Mouse (Mus musculus) A20 (cell line): ENCODE results near the gene Olfr1130.
"Not testable (repeated sequence)": the region's sequence is repeated elsewhere in the genome, so short reads cannot be mapped to it uniquely, and the experiment has no call there.

Experiments
- DNase-seq: peaks from one replicate; pipeline ENCODE4 v3.0.0-alpha.2; 2011; ENCODE audit warnings: low read depth, low spot score

The Olfr1130 gene

DNA sequence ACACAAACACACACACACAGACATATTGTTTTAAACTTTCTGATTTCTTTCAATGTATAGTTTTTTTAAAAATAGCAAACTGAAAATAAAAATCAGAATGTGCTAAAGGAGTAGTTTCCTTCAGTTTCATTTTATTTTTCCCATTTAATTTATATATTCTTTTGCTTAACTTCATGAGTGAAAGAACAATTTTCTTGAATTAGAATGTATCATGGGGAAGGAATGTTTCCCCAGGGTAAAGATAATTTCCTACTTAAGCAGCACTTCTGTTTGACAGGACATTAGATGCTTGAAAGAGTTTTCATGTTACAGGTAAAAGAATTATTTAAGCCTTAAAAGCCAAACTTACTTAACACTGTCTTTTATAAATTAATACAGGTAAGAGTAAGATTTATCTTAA is at the start of gene Olfr1130:
Gene Olfr1130, plus strand, starts transcription at position 301 of the 400 bp plus-strand sequence.
- not testable (repeated sequence) for DNase-seq

DNA sequence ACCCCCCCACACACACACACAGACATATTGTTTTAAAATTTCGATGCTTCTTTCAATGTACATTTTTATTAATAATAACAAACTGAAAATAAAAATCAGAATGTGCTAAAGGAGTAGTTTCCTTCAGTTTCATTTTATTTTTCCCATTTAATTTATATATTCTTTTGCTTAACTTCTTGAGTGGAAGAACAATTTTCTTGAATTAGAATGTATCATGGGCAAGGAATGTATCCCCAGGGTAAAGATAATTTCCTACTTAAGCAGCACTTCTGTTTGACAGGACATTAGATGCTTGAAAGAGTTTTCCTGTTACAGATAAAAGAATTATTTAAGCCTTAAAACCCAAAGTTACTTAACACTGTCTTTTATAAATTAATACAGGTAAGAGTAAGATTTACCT is 32.4 kb upstream of the Olfr1130 start, which contains the start of gene Olfr1129:
Gene Olfr1129, plus strand, starts transcription at position 301 of the 400 bp plus-strand sequence.
- not testable (repeated sequence) for DNase-seq

DNA sequence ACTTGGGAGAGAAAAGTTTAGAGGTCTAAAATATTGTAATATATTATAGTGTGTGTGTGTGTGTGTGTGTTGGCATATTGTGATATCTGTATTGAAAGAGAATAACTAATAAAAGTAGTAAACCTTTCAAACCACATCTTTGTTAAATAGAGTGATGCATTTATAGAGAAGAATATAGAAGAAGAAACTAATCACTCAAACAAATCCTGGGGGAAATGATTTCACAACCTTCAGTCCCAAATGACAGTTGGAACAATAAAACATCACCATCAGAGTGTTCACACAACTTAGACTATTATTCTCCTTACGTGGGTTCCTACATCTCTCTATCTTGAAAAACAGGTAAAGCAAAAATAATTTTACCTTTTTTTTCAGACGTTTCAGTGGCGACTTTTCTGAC is 20.8 kb downstream of the Olfr1130 start, which contains the start of gene Olfr1131:
Gene Olfr1131, plus strand, starts transcription at position 301 of the 400 bp plus-strand sequence.
- no peak for DNase-seq

DNA sequence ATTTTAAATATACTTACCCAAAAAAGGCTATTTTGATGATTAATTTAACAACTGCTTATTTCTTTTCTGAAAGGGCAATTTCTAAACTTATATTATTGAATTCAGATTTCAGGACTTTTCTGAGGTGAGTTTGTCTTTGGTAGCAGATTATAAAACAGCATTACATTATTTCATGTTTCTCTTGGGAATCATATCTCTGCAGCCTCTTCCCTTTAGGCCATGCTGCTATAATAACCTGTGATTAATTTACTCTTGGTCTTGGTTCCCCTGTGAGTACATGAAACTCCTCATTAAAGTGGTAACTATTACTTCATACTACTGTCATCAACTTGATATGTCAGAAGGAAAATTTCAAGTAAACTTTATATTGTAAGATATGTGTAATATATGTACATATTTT is 31.4 kb downstream of the Olfr1130 start, which contains the start of gene Olfr1132:
Gene Olfr1132, minus strand, starts transcription at position 101 of the 400 bp plus-strand sequence.
- DNase-seq = no peak

DNA sequence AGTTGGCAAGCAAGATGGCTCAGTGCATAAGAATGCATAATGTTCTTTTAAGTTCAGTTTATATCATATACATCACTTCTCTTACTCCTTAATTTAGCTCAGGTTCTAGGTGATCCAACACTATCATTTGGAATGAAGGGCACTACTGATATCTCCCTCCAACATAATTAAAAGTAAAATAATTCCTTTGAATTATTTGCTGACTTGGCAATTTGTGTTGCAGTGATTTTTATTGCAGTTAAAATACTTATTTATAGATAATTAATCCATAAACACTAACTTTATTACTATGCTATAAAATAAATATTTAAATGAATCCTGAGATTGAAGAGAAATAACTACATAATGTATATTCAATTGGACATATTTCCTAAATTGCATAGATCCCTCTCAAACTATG is 36.4 kb downstream of the Olfr1130 start:
- no peak for DNase-seq

DNA sequence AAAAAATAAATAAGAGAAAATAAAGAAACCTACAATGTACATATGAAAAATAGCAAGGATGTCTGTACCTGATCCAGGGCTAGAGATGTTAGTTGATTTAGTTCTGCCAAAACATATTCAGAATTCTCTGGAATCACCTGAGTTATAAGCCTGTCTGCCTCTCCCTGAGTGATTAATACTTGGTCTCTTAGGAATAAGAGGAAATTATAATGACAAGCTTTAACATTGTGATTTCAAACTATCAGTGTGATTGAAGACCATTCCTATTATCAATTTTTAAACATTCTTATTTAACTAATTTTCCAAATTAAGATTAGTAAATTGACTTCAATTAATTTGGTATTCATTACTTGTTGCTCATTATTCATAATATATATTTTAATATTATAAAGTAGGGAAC is 41.3 kb downstream of the Olfr1130 start, which contains the start of gene Olfr1133:
Gene Olfr1133, minus strand, starts transcription at position 101 of the 400 bp plus-strand sequence.
- no peak for DNase-seq

DNA sequence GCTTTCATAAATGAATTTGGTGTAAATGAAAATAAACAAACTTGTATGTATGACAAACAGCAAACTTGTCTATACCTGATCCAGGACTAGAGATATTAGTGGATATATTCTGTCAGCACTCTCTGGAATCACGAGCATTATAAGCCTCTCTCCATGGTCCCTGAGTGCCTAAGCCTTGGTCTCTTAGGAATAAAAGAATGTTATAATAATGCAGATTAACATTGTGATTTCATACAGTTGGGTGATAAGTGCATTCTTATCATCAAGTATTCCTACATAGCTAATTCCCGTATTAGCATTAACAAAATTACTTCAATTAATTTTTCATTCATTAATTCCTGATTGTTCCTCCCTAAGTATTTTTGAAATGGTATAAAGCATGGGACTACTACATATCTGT is 52.3 kb downstream of the Olfr1130 start, which contains the start of gene Olfr1134:
Gene Olfr1134, minus strand, starts transcription at position 101 of the 400 bp plus-strand sequence.
- DNase-seq = no peak
